Mouse (Mus musculus) gastrocnemius, adult 8-10 months (tissue): Measurements from ENCODE around the gene Ifi27l2b. TPM values are rescaled to one million over a fixed set of nuclear protein-coding genes. Genes with fewer than 3 reads are reported as not detected.

Source experiments
- DNase-seq, 2 experiments: peaks; one replicate each; pipeline ENCODE4 v3.0.0; 2022; ENCODE audit warnings: low spot score in 2 of 2
- total RNA-seq, 4 experiments: library from RNA; stranded (reverse); gene quantifications; 2 replicates each; pipeline ENCODE4 v1.2.4; 2022

The Ifi27l2b gene
- total RNA-seq, 4 experiments from 2014 or later = not detected

DNA sequence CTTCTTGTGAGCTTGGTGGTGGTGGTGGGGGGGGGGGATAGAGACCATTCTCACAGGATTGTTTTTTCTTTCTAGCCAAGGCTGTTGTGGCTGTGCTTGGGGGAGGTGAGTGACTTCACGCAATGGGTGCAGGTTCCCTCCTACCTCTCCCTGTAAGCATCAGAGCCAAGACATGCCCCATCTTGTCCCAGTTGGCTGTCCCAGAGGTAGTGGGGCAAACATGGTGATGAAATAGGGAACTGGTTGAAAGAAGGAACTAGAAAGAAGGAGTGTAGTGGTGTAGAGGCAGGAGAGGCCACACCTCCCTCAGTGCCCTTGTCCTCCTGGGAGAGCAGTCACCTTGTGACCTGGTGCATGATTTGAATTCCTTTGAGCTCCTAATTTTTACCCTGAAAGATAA lies 19.4 kb downstream of the Ifi27l2b start:
- DNase-seq = no peak

DNA sequence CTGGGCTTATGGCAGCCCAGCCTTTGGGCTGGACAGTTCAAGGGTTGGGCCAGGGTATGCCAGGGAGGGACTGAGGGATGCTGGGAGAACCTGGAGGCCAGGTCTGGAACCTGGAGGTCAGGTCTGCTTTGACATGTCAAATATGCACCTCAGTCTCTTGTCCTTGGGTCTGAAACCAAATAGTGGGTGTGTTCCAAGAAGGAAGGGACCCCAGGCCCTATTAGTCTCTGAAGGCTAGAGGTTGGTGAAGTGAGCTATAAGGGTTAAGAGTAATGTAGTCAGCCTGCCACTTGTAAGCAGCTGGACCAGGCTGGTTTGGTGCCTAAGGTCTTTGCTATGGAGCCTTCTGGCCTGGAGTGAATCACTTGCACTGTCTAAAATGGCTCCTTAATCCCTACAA lies 22.2 kb downstream of the Ifi27l2b start:
- no peak for DNase-seq

DNA sequence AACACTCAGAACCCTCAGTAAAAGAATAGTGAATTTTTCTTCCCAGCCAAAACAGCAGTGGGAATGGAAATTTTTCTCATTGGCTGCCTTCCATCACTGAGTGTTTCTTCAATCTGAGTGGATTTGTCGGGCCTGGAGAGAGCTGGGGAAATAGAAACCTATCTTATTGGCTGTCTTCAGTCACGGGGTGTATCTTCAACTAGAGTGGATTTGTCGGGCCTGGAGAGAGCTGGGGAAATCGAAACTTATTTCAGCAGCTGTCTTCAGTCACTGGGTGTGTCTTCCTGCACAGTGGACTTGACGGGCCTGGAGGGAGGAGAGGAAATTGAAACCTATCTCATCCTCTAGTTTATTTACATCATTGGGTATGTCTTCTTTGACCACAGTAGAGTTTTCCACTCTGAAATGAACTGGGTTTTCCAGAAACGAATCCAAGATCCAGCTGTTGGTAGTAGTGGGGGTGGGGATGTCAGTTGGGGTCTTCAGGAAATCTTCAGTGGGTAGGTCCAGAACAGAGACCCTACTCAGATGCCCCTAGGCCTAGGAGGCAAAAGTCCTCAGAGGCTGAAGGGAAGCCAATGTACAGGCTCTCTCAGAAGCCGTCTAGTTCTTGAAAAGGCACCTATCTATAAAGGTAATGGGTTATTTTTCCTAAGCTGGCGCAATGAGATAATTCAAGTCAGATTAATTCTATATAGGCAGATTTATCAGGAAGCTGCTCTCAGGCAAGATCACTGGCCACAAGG lies 22.9 kb downstream of the Ifi27l2b start, which contains the start of gene Ifi27:
Gene Ifi27, plus strand, starts transcription at position 226 of the 746 bp plus-strand sequence.
- peak; percentile 63 to 73 for DNase-seq

DNA sequence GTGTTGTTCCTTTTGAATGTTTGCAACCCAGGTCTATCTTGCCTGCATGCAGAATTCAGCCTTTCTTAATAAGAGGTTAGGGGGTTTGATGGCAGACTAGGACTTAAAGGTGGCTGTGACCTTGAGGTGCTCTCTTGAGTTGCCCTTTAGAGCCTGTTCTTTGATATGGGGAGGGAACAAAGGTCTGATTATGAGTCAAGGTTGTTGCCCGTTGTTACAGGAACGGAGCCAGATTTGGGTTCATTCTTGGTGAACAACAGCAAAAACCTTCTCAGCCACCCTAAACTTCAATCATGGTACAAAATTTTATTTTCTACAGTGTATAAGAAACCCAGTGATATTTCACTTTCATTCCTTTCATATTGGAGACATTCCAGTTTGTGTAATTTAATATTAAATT lies 23.6 kb downstream of the Ifi27l2b start:
- no peak for DNase-seq

DNA sequence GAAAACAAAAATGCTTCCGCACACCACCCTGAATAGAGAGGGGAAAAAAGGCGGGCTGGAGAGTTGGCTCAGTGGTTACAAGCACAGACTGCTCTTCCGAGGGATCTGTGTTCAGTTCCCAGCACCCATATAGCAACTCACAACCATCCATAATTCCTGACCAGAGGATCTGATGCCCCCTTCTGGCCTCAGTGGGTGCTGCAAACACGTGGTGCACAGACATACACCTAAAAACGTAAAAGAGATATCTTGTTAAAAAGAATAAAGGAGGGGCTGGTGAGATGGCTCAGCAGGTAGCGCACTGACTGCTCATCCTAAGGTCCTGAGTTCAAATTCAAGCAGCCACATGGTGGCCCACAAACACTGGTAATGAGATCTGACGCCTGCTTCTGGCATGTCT lies 30.3 kb downstream of the Ifi27l2b start:
- no peak for DNase-seq

DNA sequence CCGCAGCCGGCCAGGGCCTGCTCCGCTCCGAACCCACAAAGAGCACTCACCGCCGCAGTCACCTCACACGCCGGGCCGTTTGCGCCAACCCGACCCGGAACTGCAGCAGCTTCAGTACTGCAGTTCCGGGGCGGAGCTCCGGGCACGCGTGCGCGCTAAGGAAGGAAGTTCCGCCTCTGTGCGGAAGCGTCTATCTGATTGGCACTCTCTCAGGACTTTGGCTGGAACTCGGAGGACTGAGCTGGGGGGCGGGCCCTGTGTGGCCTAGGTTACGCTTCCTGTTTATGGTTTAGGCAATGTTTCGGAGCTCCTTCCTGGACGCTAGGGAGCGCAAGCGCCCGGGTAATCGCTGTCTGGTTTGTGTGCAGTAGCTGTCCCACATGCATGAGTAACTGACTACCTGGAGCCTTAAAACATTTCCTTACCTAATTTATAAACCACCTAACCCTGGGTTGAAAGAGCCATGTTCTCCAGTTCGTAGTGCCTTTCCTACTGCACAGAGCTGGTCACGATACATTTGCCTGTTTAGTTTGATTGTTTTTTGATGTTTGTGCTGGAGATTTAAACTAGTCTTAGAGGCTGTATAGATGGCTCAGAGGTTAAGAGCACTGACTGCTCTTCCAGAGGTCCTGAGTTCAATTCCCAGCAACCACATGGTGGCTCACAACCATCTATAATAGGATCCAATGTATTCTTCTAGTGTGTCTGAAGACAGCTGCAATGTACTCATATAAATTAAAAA lies 31.1 kb downstream of the Ifi27l2b start, which contains the start of gene Ddx24:
Gene Ddx24, minus strand, starts transcription at position 102 of the 742 bp plus-strand sequence.
- DNase-seq = peak; percentile 96 to 98

DNA sequence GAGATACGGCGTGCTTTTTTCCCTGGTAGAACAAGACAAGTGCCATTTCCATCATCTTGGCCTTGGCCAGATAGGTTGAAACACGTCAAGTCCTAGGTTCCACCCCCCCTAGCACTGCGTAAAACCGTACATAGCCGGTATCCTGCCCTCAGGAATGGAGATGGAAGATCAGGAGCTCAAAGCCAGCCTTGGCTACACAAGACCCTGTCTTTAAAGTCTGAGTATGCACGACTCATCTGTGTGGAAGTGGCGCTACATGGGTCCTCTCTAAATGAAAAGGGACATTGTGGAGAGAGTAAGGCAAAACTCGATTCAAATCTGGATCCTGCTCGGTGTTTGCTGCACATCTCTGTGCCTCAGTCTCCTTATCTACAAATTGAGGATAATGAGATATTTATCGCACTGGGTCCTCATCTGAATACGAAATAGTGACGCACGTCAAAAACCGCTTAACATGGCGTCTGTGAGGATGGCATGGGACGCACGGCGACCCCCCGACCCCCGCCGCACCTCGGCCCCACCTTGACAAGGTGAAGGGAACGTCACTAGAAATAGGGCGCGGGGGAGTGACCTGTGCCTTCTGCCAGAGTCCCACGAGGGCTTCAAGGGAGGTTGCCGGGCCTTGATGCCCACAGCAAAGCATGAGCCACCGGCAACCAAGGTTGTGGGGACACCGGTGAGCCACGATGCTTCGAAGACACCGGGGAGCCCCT lies 31.9 kb downstream of the Ifi27l2b start:
- no peak for DNase-seq

DNA sequence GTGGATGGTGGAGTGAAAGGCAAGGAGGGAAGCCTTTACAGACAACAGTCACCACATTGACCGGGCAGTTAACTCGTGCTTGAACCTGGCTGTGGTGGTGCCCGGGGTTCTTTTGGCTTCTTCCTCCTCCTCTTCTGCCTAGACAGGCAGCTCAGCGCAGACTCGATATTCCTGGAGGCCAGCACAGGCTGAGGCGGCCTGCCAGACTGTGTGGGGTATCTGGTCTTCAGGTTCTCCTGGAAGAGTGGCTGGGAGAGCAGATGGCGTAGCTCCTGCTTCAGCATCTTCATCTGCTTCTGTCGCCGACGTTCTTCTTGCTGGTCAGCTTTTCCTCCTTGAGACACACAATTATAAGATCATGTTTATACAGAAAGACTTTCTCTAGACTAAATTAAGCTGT lies 48.9 kb downstream of the Ifi27l2b start:
- DNase-seq = no peak

DNA sequence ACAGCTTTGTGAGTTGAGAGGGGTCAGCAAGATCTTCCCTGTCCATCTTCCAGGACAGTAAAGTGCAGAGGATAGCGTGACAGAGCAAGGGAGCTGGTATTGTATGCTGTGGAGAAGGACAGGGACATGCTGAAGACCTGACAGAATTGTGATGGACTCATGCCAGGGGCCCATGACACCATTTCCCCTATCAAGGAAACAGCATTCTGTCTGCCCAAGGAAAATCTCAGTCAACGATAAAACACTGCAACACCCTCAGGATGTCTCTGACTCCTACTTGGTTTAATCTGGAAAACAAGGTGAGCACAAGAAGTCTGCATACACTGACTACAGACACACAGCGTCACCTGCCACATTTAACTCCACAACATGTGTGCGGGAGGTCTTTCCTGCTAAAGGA lies 49.3 kb downstream of the Ifi27l2b start, which contains the start of gene 9330161L09Rik:
Gene 9330161L09Rik, minus strand, starts transcription at position 101 of the 400 bp plus-strand sequence.
- no peak for DNase-seq

DNA sequence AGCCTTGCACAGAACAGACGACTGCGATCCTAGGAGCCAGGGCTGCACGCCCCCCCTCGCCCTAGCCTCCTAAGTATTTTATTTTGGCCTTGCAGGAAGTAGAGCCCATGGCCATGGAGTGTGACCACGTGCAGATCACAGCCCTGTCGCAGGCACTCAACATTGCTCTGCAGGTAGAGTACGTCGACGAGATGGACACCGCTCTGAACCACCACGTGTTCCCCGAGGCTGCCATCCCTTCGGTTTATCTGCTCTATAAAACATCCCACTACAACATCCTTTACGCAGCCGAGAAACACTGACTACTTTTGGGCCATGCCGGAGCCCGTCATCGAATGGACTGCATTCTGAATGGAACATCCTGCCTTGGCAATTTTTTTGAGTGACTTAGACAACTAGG lies 52.9 kb downstream of the Ifi27l2b start:
- DNase-seq = no peak

Other genes starting within 250 kb of the Ifi27l2b start
- gene Prima1, start 215.1 kb downstream of the Ifi27l2b start, total RNA-seq = 10 to 100 TPM in 3 of 4 experiments, 1 to 10 TPM in 1; 6.5 to 25.9 (median 14.7) TPM
- gene Fam181a, start 146.2 kb downstream of the Ifi27l2b start, total RNA-seq = not detected
- gene Asb2, start 101.2 kb downstream of the Ifi27l2b start, total RNA-seq = 100 to 1,000 TPM; 524 to 740 (median 599) TPM
- gene Otub2, start 68.5 kb downstream of the Ifi27l2b start, total RNA-seq = 10 to 100 TPM in 1 of 4 experiments, 1 to 10 TPM in 3; 5.3 to 20.3 (median 7.7) TPM
- 1 to 10 TPM in 2 of 4 experiments, under 1 TPM in 1, not detected in 1; 0.99 to 1.2 (median 1.2) TPM for gene 9330161L09Rik, start 49.4 kb downstream of the Ifi27l2b start, total RNA-seq
- 10 to 100 TPM; 79.0 to 94.0 (median 83.7) TPM for gene Ddx24, start 31.4 kb downstream of the Ifi27l2b start, total RNA-seq
- gene Ifi27, start 23.0 kb downstream of the Ifi27l2b start, total RNA-seq = 10 to 100 TPM; 53.1 to 81.9 (median 71.7) TPM
- gene Ifi27l2a, start 13.5 kb downstream of the Ifi27l2b start, total RNA-seq = 10 to 100 TPM in 3 of 4 experiments, 1 to 10 TPM in 1; 3.9 to 53.1 (median 26.9) TPM
- 1 to 10 TPM in 1 of 4 experiments, under 1 TPM in 3; 0.11 to 1.2 (median 0.17) TPM for gene Ppp4r4, start 75.1 kb upstream of the Ifi27l2b start, total RNA-seq
- gene Serpina10, start 174.2 kb upstream of the Ifi27l2b start, total RNA-seq = not detected
- gene Serpina6, start 200.0 kb upstream of the Ifi27l2b start, total RNA-seq = not detected
- not detected for gene Serpina16, start 218.9 kb upstream of the Ifi27l2b start, total RNA-seq
- gene Serpina1f, start 238.3 kb upstream of the Ifi27l2b start, total RNA-seq = not detected